Mouse (Mus musculus) forebrain, embryonic 11.5 days (tissue): Measurements from ENCODE around the gene 1110065P20Rik. TPM values are rescaled to one million over a fixed set of nuclear protein-coding genes. Genes with fewer than 3 reads are reported as not detected.

Source experiments
- ATAC-seq: fragments of 200-750 bp; cut with Nextera tagmentation; replicated peaks from 2 replicates; pipeline ENCODE4 v1.8.0; 2017; ENCODE audit warnings: moderate TSS enrichment; ENCODE audit not compliant: low FRiP score
- DNase-seq: peaks from one replicate; pipeline ENCODE4 v3.0.0-alpha.2; 2017; ENCODE audit warnings: low spot score
- H3K27ac ChIP-seq: fragments of 300-500 bp; sonication (generic); 2 replicates; pipeline ENCODE4 v1.5.1; 2014; ENCODE audit warnings: low read depth, low read length
- H3K27me3 ChIP-seq: fragments of 300-500 bp; sonication (generic); 2 replicates; pipeline ENCODE4 v1.6.1; 2014; ENCODE audit warnings: mild to moderate bottlenecking, low read length, mixed read lengths; ENCODE audit not compliant: control insufficient read depth, insufficient read depth
- H3K36me3 ChIP-seq: fragments of 300-500 bp; sonication (generic); 2 replicates; pipeline ENCODE4 v1.6.1; 2014; ENCODE audit warnings: mild to moderate bottlenecking, low read length, moderate library complexity, mixed read lengths; ENCODE audit not compliant: control insufficient read depth, insufficient read depth
- H3K4me1 ChIP-seq: fragments of 300-500 bp; sonication (generic); replicated peaks from 2 replicates; pipeline ENCODE4 v1.6.1; 2014; ENCODE audit warnings: low read length, mixed read lengths; ENCODE audit not compliant: control insufficient read depth, insufficient read depth
- H3K4me2 ChIP-seq: fragments of 300-500 bp; sonication (generic); 2 replicates; pipeline ENCODE4 v1.6.1; 2014; ENCODE audit warnings: low read depth, mild to moderate bottlenecking, low read length, moderate library complexity, mixed read lengths; ENCODE audit not compliant: severe bottlenecking
- H3K4me3 ChIP-seq: fragments of 300-500 bp; sonication (generic); 2 replicates; pipeline ENCODE4 v1.5.1; 2014; ENCODE audit warnings: low read depth, low read length
- H3K9ac ChIP-seq: fragments of 300-500 bp; sonication (generic); 2 replicates; pipeline ENCODE4 v1.6.1; 2014; ENCODE audit warnings: low read length
- H3K9me3 ChIP-seq: fragments of 300-500 bp; sonication (generic); 2 replicates; pipeline ENCODE4 v1.6.1; 2016; ENCODE audit warnings: low read length, mixed read lengths; ENCODE audit not compliant: control insufficient read depth
- WGBS: fragments of 180-500 bp; shearing (Covaris S2); extraction: QIAGEN DNeasy Blood & Tissue Kit; methylation state at CpG from one replicate; pipeline ENCODE4 v1.1.7; 2014; 5-methylcytosine and 5-hydroxymethylcytosine counted together
- polyA plus RNA-seq: library from polyadenylated mRNA; unstranded; fragments of >200 nt; fragmentation: Nextera tagmentation; extraction: Ambion mirVana; gene quantifications from 2 replicates; pipeline ENCODE4 v1.2.1, GENCODE M21; 2014

1110065P20Rik gene
- polyA plus RNA-seq, 1 experiment from 2014 or later, result 49.5 TPM

DNA sequence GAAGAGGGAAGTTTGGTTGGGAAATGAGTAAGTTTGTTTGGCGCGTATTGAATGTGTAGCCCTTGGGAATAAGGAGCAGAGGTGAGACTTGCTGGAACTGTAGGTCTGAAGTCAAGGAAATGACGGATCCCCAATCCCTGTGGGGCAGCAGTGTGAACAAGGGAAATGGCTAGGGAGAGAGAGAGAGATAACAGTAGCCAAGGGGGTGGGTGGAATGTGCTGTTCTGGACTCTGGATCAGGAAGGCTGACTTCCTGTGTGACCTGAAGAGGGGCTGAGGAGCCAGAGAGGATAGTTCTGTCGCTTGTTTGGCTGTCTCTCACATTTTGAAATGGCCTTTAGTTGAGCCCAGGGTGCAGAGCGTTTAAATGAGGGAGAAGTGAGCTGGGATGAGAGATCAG is 42.5 kb downstream of the 1110065P20Rik start:
- no peak overlapping the region for H3K4me3 ChIP-seq
- DNase-seq, result no peak
- no peak overlapping the region for H3K27ac ChIP-seq
- no peak for ATAC-seq
- no peaks in the 10 kb centered on the region; the same call in 1 of the 2 replicates for H3K36me3 ChIP-seq
- H3K4me2 ChIP-seq, result no peak overlapping the region
- WGBS, result 89% methylated on average over 5 of the region's 5 CpGs
- no peaks in the 10 kb centered on the region for H3K27me3 ChIP-seq
- no peak overlapping the region for H3K9ac ChIP-seq
- no peaks in the 10 kb centered on the region for H3K9me3 ChIP-seq
- H3K4me1 ChIP-seq, result no peaks in the 10 kb centered on the region

DNA sequence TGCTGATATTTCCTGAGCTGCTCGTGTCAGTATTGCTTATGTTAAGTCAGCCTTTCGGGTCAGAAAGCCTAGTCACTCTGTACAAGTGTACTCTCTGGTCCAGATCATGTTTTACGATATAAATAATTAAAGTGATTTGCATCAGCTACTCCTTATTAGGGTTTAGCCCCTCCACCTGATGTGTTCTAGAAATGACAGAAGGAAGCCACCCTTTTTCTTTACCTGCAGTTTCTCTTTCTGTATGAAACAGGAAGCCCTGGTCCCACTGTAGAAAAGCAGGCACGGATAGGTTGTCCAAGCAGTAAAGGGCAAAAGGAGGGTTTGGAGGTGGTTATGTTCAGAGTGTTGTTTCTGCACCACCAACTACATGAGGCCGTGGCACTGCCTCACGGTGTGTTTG is 47.6 kb downstream of the 1110065P20Rik start:
- H3K27ac ChIP-seq, result no peak overlapping the region
- DNase-seq (no peak), ATAC-seq (no peak)
- no peaks in the 10 kb centered on the region; the same call in 1 of the 2 replicates for H3K36me3 ChIP-seq
- H3K4me1 ChIP-seq, result no peaks in the 10 kb centered on the region; the same call in 1 of the 2 replicates
- H3K27me3 ChIP-seq, result no peaks in the 10 kb centered on the region
- H3K4me2 ChIP-seq, result peak overlapping the region; percentile 82
- no peak overlapping the region; the same call in 1 of the 2 replicates for H3K9ac ChIP-seq
- H3K4me3 ChIP-seq, result peak overlapping the region; percentile 72; the same call in 1 of the 2 replicates
- no peaks in the 10 kb centered on the region for H3K9me3 ChIP-seq
- 82% methylated on average over 6 of the region's 6 CpGs for WGBS

DNA sequence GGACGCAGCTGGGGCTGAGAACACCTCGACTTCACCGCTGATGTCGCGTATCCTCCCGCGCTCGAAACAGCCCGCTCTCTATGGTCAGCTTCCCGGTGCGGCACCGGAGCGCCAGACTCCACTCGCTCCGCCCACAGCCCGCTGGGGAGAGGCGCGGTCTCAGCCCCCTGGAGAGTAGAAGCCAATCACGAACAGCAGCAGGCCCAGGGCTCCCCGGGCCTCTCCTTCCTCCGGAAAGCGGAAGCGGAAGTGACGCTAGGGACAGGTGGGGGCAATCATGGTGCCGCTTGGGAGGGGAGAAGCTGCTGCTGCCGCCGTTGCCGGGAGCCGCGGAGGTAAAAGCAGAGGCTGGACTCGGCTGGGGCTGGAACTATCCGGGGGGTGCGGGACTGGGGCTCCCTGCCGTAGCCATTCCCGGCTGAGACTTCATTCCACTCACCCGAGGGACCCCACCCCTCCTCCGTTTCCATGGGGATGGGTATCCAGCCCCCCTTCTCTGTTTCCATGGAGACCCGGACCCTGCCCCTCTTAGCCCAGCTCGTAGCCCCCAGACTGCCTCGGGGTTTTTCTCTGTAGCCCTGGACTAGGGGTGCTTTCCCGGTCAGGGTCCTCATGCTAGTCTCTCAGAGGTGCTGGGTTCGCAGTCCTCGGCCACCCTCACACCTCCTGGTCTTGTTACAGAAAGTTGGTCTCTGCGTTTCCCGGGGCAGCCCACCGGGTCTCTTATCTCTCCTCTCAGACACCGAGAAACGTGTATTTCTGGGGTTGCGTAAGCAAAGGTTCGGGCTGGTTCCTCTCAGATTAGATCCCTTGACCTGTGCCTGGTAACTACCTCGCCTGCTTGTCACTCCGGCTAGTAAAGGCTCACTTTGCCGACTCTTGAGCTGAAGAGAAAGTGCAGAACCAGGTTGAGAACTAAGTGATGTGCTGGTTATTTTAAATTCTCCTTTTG is 48.4 kb downstream of the 1110065P20Rik start:
- no peaks in the 10 kb centered on the region; the same call in 1 of the 2 replicates for H3K4me1 ChIP-seq
- no peaks in the 10 kb centered on the region for H3K27me3 ChIP-seq
- ATAC-seq (peak; percentile 99), DNase-seq (peak; percentile 97)
- 2% methylated on average over 53 of the region's 53 CpGs for WGBS
- H3K4me3 ChIP-seq, result peak overlapping the region; percentile 72
- no peaks in the 10 kb centered on the region for H3K9me3 ChIP-seq
- peak overlapping the region; percentile 94 for H3K27ac ChIP-seq
- peak overlapping the region; percentile 96 for H3K9ac ChIP-seq
- H3K36me3 ChIP-seq, result no peaks in the 10 kb centered on the region; the same call in 1 of the 2 replicates
- H3K4me2 ChIP-seq, result peak overlapping the region; percentile 82

GRCm38 (mm10) chr4:124801552-124802308 is 49.3 kb downstream of the 1110065P20Rik start, which contains the start of gene Mtf1:
Mtf1 (plus strand) TSS chr4:124802104.
- H3K27me3 ChIP-seq, result no peaks in the 10 kb centered on the region
- peak; percentile 93 for DNase-seq
- ATAC-seq, result peak; percentile 72
- 3% methylated on average over 21 of the region's 21 CpGs for WGBS
- peak within 1 kb of the TSS; percentile 94 for H3K27ac ChIP-seq
- H3K4me3 ChIP-seq, result peak within 1 kb of the TSS; percentile 72
- peak within 1 kb of the TSS; percentile 96 for H3K9ac ChIP-seq
- H3K36me3 ChIP-seq, result no peaks in the 10 kb centered on the region; the same call in 1 of the 2 replicates
- no peaks in the 10 kb centered on the region for H3K9me3 ChIP-seq
- no peaks in the 10 kb centered on the region; the same call in 1 of the 2 replicates for H3K4me1 ChIP-seq
- peak within 1 kb of the TSS; percentile 82 for H3K4me2 ChIP-seq

Other genes starting within 250 kb of the 1110065P20Rik start
- 0.67 TPM in 1 of 2 replicates, not detected in the other for gene 3100002H09Rik, start 240.4 kb downstream of the 1110065P20Rik start, polyA plus RNA-seq
- 8.6 and 11.7 TPM in 2 replicates for gene Pou3f1, start 194.4 kb downstream of the 1110065P20Rik start, polyA plus RNA-seq
- 55.3 and 63.2 TPM in 2 replicates for gene Utp11, start 157.6 kb downstream of the 1110065P20Rik start, polyA plus RNA-seq
- gene Fhl3, start 150.5 kb downstream of the 1110065P20Rik start, polyA plus RNA-seq, result 5.5 and 6.4 TPM in 2 replicates
- 218 and 220 TPM in 2 replicates for gene Sf3a3, start 136.4 kb downstream of the 1110065P20Rik start, polyA plus RNA-seq
- gene Inpp5b, start 109.3 kb downstream of the 1110065P20Rik start, polyA plus RNA-seq, result 34.1 and 36.8 TPM in 2 replicates
- gene Mtf1, start 49.1 kb downstream of the 1110065P20Rik start, polyA plus RNA-seq, result 14.7 and 15.4 TPM in 2 replicates
- 45.0 and 50.9 TPM in 2 replicates for gene Yrdc, start 517 bp downstream of the 1110065P20Rik start, polyA plus RNA-seq
- gene Maneal, start 11.0 kb upstream of the 1110065P20Rik start, polyA plus RNA-seq, result 7.3 and 10.3 TPM in 2 replicates
- gene Epha10, start 29.7 kb upstream of the 1110065P20Rik start, polyA plus RNA-seq, result 1.5 and 1.6 TPM in 2 replicates
- 5.9 and 6.1 TPM in 2 replicates for gene 9930104L06Rik, start 85.9 kb upstream of the 1110065P20Rik start, polyA plus RNA-seq
- 284 and 293 TPM in 2 replicates for gene Cdca8, start 88.1 kb upstream of the 1110065P20Rik start, polyA plus RNA-seq
- gene Rspo1, start 135.2 kb upstream of the 1110065P20Rik start, polyA plus RNA-seq, result 56.2 and 64.8 TPM in 2 replicates
- 95.5 and 98.5 TPM in 2 replicates for gene Gnl2, start 165.4 kb upstream of the 1110065P20Rik start, polyA plus RNA-seq
- 0.24 and 0.28 TPM in 2 replicates for gene Dnali1, start 214.5 kb upstream of the 1110065P20Rik start, polyA plus RNA-seq
- 32.8 and 33.9 TPM in 2 replicates for gene Snip1, start 215.5 kb upstream of the 1110065P20Rik start, polyA plus RNA-seq
- 109 and 120 TPM in 2 replicates for gene Meaf6, start 233.9 kb upstream of the 1110065P20Rik start, polyA plus RNA-seq